Mouse (Mus musculus): ENCODE results near the gene Fkrp. TPM values are rescaled to one million over a fixed set of nuclear protein-coding genes. Genes with fewer than 3 reads are reported as not detected.

The Fkrp gene
- 25.4 and 29.3 TPM in 2 replicates for polyA plus RNA-seq (2014; fragmentation: Nextera tagmentation; extraction: Ambion mirVana)

DNA sequence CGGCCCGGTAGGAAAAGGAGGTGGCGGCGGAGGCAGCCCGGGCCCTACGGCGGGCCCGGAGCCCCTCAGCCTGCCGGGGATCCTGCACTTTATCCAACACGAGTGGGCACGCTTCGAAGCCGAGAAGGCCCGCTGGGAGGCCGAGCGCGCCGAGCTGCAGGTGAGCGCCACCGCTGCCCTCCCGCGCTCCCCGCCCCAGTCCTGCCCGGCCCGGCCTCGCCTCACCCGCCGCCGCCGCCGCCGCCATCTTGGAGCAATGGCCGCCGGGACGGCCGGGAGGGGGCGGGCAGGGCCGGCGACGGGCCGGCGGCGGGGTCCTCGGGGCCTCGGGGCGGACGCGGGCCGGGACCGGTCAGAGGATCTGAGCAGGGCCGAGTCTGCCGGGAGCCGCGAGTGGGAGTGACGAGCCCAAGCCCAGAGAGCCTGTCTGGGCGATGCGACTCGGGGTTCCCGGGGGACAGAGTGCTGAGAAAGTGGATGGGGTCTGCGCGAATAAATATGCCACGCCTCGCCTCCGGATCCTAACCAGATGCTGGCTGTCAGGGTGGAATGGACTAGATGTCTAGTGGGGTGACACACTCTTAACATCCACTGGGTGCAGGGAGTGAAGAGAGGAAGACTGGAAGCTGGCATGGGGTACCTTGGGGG, at the start of gene Fkrp:
Fkrp (minus strand) TSS at position 258 of the 648 bp plus-strand sequence.
- Histone ChIP-seq H3K27ac (replicated peaks; ENCODE audit: low read depth, low read length) (peak within 1 kb of the TSS; percentile 99), H3K27me3 (ENCODE audit: control insufficient read depth, insufficient read depth, low read length) (peaks cover 3% of the 10 kb centered on the region; the same call in 1 of the 2 replicates), H3K4me3 (ENCODE audit: low read depth, low read length) (peak within 1 kb of the TSS; percentile 93), H3K36me3 (ENCODE audit: control insufficient read depth, insufficient read depth, low read length) (no peaks in the 10 kb centered on the region; the same call in 1 of the 2 replicates), H3K9ac (ENCODE audit: low read length) (peak within 1 kb of the TSS; percentile 99), H3K9me3 (ENCODE audit: control insufficient read depth, low read length) (no peaks in the 10 kb centered on the region), H3K4me1 (ENCODE audit: control insufficient read depth, insufficient read depth, low read length) (peaks cover 27% of the 10 kb centered on the region), H3K4me2 (ENCODE audit: low read depth, severe bottlenecking) (peak within 1 kb of the TSS; percentile 93)
- DNase-seq (ENCODE audit: low spot score) (peak; percentile 69), ATAC-seq (ENCODE audit: insufficient number of reproducible peaks, low FRiP score, low TSS enrichment, low read depth) (peak; percentile 68)
- WGBS = under 1% methylated on average over 55 of the region's 64 CpGs

DNA sequence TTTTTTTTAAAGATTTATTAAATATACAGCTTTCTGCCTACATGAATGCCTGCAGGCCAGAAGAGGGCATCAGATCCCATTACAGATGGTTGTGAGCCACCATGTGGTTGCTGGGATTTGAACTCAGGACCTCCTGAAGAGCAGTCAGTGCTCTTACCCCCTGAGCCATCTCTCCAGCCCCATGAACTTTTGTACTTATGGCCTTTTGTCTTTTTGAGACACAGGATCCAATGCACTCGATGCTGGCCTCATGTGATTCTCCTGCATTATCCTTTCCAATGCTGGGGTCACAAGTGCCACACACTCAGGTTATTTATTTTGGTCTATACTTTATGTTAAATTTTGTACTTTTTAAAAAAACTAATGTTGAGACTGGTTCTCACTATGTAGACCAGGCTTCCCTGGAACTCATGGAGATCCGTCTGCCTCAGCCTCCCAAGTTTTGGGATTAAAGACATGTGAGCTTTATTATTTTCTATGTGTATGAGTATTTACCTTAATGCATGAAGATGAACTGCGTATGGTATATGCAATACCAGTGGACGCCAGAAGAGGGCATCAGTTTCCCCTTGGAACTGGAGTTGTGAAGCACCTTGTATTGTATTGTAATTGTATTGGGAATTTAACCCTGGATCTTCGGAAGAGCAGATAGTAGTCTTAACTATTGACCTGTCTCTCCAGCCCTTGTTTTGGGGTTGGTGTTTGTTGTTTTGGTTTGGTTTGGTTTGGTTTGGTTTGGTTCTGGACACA, 43.5 kb upstream of the Fkrp start:
- no peak for ATAC-seq (ENCODE audit: insufficient number of reproducible peaks, low FRiP score, low TSS enrichment, low read depth)
- Histone ChIP-seq H3K27ac (replicated peaks; ENCODE audit: low read depth, low read length) (no peak overlapping the region), H3K27me3 (ENCODE audit: control insufficient read depth, insufficient read depth, low read length) (no peaks in the 10 kb centered on the region), H3K4me3 (ENCODE audit: low read depth, low read length) (no peak overlapping the region), H3K4me1 (ENCODE audit: control insufficient read depth, insufficient read depth, low read length) (no peaks in the 10 kb centered on the region), H3K36me3 (ENCODE audit: control insufficient read depth, insufficient read depth, low read length) (peaks cover 14% of the 10 kb centered on the region), H3K9ac (ENCODE audit: low read length) (no peak overlapping the region), H3K4me2 (ENCODE audit: low read depth, severe bottlenecking) (no peak overlapping the region), H3K9me3 (ENCODE audit: control insufficient read depth, low read length) (no peaks in the 10 kb centered on the region)
- peak; percentile 85 for DNase-seq (ENCODE audit: low spot score)
- 36% methylated on average over 5 of the region's 5 CpGs for WGBS

DNA sequence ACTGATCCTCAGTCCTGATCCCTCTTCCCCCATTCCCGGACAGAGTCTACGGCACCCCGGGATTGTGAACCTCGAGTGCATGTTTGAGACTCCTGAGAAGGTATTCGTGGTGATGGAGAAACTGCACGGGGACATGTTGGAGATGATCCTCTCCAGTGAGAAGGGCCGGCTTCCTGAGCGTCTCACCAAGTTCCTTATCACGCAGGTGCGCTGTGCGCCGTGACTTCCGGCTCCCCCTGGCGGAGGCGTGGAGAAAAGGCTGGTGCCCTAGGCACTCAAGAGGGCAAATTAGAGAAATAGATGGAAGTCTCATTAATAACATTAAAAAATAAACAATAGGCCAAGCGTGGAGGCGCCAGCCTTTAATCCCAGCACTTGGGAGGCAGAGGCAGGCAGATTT, 41.8 kb upstream of the Fkrp start:
- Histone ChIP-seq H3K4me3 (ENCODE audit: low read depth, low read length) (no peak overlapping the region), H3K9ac (ENCODE audit: low read length) (no peak overlapping the region), H3K27ac (replicated peaks; ENCODE audit: low read depth, low read length) (no peak overlapping the region), H3K27me3 (ENCODE audit: control insufficient read depth, insufficient read depth, low read length) (no peaks in the 10 kb centered on the region), H3K36me3 (ENCODE audit: control insufficient read depth, insufficient read depth, low read length) (peaks cover 21% of the 10 kb centered on the region), H3K4me2 (ENCODE audit: low read depth, severe bottlenecking) (no peak overlapping the region), H3K9me3 (ENCODE audit: control insufficient read depth, low read length) (no peaks in the 10 kb centered on the region), H3K4me1 (ENCODE audit: control insufficient read depth, insufficient read depth, low read length) (no peaks in the 10 kb centered on the region)
- DNase-seq (ENCODE audit: low spot score) (peak; percentile 65), ATAC-seq (ENCODE audit: insufficient number of reproducible peaks, low FRiP score, low TSS enrichment, low read depth) (no peak)
- 16% methylated on average over 17 of the region's 17 CpGs for WGBS

DNA sequence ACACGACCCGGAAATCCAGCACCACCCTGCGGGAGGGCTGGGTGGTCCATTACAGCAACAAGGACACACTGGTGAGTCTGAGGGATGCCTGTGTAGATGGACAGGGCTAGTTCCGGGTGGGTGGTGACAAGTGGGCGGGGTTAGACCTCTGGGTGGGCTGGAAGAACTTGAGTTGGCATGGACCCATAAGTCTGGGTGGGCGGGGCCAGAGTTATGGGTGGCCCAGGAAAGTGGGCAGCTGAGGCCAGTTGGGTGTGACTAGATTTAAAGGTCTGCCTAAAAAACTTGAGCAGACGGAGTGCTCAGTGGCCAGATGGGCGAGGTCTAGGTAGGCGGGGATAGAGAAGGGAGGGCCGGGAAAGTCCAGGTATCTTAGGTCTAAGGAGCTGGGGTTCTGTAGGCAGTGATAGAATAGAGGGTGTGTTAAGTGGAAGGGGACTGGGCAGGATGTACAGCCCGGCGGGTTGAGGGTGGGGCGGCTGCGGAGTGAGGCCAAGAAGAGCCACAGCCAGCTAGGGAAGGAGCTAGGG, 36.8 kb upstream of the Fkrp start:
- H3K36me3 ChIP-seq (ENCODE audit: control insufficient read depth, insufficient read depth, low read length) = peaks cover 33% of the 10 kb centered on the region
- 85% methylated on average over 14 of the region's 14 CpGs for WGBS
- H3K27me3 ChIP-seq (ENCODE audit: control insufficient read depth, insufficient read depth, low read length) = no peaks in the 10 kb centered on the region
- H3K9ac ChIP-seq (ENCODE audit: low read length) = no peak overlapping the region
- no peaks in the 10 kb centered on the region for H3K4me1 ChIP-seq (ENCODE audit: control insufficient read depth, insufficient read depth, low read length)
- no peak for DNase-seq (ENCODE audit: low spot score)
- ATAC-seq (ENCODE audit: insufficient number of reproducible peaks, low FRiP score, low TSS enrichment, low read depth) = no peak
- no peak overlapping the region for H3K4me2 ChIP-seq (ENCODE audit: low read depth, severe bottlenecking)
- H3K9me3 ChIP-seq (ENCODE audit: control insufficient read depth, low read length) = no peaks in the 10 kb centered on the region
- no peak overlapping the region for H3K27ac ChIP-seq (replicated peaks; ENCODE audit: low read depth, low read length)
- no peak overlapping the region for H3K4me3 ChIP-seq (ENCODE audit: low read depth, low read length)

DNA sequence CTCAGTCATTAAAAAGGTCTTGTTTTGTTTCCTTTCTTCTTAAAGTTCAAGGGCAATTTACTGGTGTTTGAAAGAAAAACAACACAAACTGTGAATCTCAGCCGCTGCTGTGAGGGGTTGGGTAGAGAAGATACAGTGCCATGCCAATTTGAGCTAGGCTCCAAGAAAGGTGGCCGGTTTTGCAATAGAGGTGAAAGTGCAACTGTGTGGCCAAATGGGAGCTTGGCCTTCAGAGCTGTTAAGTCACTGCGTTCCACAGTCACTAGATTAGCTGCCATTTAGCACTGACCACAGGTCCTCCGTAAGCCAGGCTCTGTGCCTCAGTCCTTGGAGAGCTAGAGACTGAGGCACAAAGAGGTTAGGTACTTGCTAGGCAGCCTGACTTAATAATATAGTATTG, 35.1 kb upstream of the Fkrp start:
- H3K36me3 ChIP-seq (ENCODE audit: control insufficient read depth, insufficient read depth, low read length) = peaks cover 32% of the 10 kb centered on the region
- no peak overlapping the region for H3K9ac ChIP-seq (ENCODE audit: low read length)
- H3K4me1 ChIP-seq (ENCODE audit: control insufficient read depth, insufficient read depth, low read length) = no peaks in the 10 kb centered on the region
- H3K4me2 ChIP-seq (ENCODE audit: low read depth, severe bottlenecking) = no peak overlapping the region
- no peak overlapping the region for H3K27ac ChIP-seq (replicated peaks; ENCODE audit: low read depth, low read length)
- 85% methylated on average over 4 of the region's 4 CpGs for WGBS
- H3K27me3 ChIP-seq (ENCODE audit: control insufficient read depth, insufficient read depth, low read length) = no peaks in the 10 kb centered on the region
- DNase-seq (ENCODE audit: low spot score) = no peak
- ATAC-seq (ENCODE audit: insufficient number of reproducible peaks, low FRiP score, low TSS enrichment, low read depth) = no peak
- no peaks in the 10 kb centered on the region for H3K9me3 ChIP-seq (ENCODE audit: control insufficient read depth, low read length)
- no peak overlapping the region for H3K4me3 ChIP-seq (ENCODE audit: low read depth, low read length)

DNA sequence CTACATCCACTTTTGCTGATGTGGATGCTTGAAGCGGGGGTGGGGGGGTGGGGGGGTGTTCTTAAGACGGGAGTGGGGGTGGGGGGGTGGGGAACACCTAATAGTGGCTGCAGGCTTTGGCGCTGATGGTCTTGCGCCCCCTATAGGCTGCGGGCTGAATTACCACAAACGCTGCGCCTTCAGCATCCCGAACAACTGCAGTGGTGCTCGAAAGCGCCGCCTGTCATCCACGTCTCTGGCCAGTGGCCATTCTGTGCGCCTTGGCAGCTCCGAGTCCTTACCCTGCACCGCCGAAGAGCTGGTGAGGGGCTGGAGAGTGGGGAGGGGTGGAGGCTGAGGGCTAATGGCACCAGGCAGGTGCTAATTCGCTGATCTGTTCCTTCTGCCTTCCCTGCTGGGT, 32.0 kb upstream of the Fkrp start:
- Histone ChIP-seq H3K4me1 (ENCODE audit: control insufficient read depth, insufficient read depth, low read length) (peaks cover 18% of the 10 kb centered on the region), H3K4me3 (ENCODE audit: low read depth, low read length) (no peak overlapping the region), H3K4me2 (ENCODE audit: low read depth, severe bottlenecking) (no peak overlapping the region), H3K9ac (ENCODE audit: low read length) (no peak overlapping the region), H3K27ac (replicated peaks; ENCODE audit: low read depth, low read length) (no peak overlapping the region), H3K36me3 (ENCODE audit: control insufficient read depth, insufficient read depth, low read length) (peaks cover 17% of the 10 kb centered on the region; the same call in 1 of the 2 replicates), H3K27me3 (ENCODE audit: control insufficient read depth, insufficient read depth, low read length) (no peaks in the 10 kb centered on the region), H3K9me3 (ENCODE audit: control insufficient read depth, low read length) (no peaks in the 10 kb centered on the region)
- 27% methylated on average over 17 of the region's 17 CpGs for WGBS
- ATAC-seq (ENCODE audit: insufficient number of reproducible peaks, low FRiP score, low TSS enrichment, low read depth) (no peak), DNase-seq (ENCODE audit: low spot score) (peak; percentile 67)

DNA sequence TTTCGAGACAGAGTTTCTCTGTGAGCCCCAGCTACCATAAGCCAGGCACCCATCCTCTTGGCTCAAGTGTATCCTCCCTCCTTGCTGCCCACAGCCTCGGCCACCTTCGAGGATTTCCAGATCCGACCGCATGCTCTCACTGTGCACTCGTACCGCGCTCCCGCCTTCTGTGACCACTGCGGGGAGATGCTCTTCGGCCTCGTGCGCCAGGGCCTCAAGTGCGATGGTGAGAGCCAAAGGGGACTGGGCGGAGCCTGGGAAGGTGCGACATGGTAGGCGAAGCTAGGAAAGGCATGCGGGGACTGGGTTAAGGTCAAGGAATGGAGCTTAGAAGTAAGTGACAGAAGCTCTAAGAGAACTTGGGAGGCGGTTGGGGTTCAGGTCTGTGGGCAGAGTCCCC, 31.0 kb upstream of the Fkrp start:
- H3K4me2 ChIP-seq (ENCODE audit: low read depth, severe bottlenecking) = no peak overlapping the region
- H3K9ac ChIP-seq (ENCODE audit: low read length) = no peak overlapping the region
- no peak overlapping the region for H3K4me3 ChIP-seq (ENCODE audit: low read depth, low read length)
- no peak for DNase-seq (ENCODE audit: low spot score)
- no peaks in the 10 kb centered on the region for H3K27me3 ChIP-seq (ENCODE audit: control insufficient read depth, insufficient read depth, low read length)
- H3K4me1 ChIP-seq (ENCODE audit: control insufficient read depth, insufficient read depth, low read length) = peaks cover 18% of the 10 kb centered on the region
- 85% methylated on average over 19 of the region's 19 CpGs for WGBS
- H3K9me3 ChIP-seq (ENCODE audit: control insufficient read depth, low read length) = no peaks in the 10 kb centered on the region
- H3K27ac ChIP-seq (replicated peaks; ENCODE audit: low read depth, low read length) = no peak overlapping the region
- H3K36me3 ChIP-seq (ENCODE audit: control insufficient read depth, insufficient read depth, low read length) = peaks cover 15% of the 10 kb centered on the region; the same call in 1 of the 2 replicates
- no peak for ATAC-seq (ENCODE audit: insufficient number of reproducible peaks, low FRiP score, low TSS enrichment, low read depth)

DNA sequence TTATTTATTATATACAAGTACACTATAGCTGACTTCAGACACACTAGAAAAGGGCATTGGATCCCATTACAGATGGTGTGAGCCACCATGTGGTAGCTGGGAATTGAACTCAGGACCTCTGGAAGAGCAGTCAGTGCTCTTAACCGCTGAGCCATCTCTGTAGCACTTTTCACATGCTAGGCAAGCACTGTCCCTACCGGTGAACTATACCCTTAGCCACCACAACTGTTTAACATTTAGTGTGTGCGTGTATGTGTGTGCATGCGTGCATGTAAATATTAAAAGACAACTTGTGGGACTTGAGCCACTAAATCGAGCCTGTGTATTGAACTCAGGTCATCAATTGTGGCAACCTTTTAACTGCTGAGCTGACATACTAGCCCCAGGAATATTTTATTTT, 30.2 kb upstream of the Fkrp start:
- WGBS = 94% methylated on average over 5 of the region's 5 CpGs

More for the DNA sequence above, 30.2 kb upstream of the Fkrp start:
- Histone ChIP-seq H3K27me3 (ENCODE audit: control insufficient read depth, insufficient read depth, low read length) (no peaks in the 10 kb centered on the region), H3K4me3 (ENCODE audit: low read depth, low read length) (no peak overlapping the region), H3K4me2 (ENCODE audit: low read depth, severe bottlenecking) (no peak overlapping the region), H3K9me3 (ENCODE audit: control insufficient read depth, low read length) (no peaks in the 10 kb centered on the region), H3K9ac (ENCODE audit: low read length) (no peak overlapping the region), H3K36me3 (ENCODE audit: control insufficient read depth, insufficient read depth, low read length) (peaks cover 14% of the 10 kb centered on the region; the same call in 1 of the 2 replicates), H3K4me1 (ENCODE audit: control insufficient read depth, insufficient read depth, low read length) (peaks cover 18% of the 10 kb centered on the region), H3K27ac (replicated peaks; ENCODE audit: low read depth, low read length) (no peak overlapping the region)
- DNase-seq (ENCODE audit: low spot score) (no peak), ATAC-seq (ENCODE audit: insufficient number of reproducible peaks, low FRiP score, low TSS enrichment, low read depth) (no peak)
